Mouse (Mus musculus): ENCODE results near the gene Dnajc25.

Gene Dnajc25

GRCm38 (mm10) chr4:58997081-58997480, 2.2 kb downstream of the Dnajc25 start:
- POLR2A ChIA-PET, result interaction anchor here in 2 of 4 experiments (0.9 to 5.0 kb wide), 3 partner anchors 10 to 85 kb away, joined by 3 to 61 read pairs (median 10); partner anchors contain the start of gene Ptgr1 (in 2 of the 2)
- CTCF ChIA-PET, result interaction anchor here in 2 of 4 experiments (0.5 to 1.4 kb wide), 4 partner anchors 10 to 480 kb away, joined by 3 to 9 read pairs (median 4); partner anchors contain the start of gene Ptgr1 (in 1 of the 2)

DNA sequence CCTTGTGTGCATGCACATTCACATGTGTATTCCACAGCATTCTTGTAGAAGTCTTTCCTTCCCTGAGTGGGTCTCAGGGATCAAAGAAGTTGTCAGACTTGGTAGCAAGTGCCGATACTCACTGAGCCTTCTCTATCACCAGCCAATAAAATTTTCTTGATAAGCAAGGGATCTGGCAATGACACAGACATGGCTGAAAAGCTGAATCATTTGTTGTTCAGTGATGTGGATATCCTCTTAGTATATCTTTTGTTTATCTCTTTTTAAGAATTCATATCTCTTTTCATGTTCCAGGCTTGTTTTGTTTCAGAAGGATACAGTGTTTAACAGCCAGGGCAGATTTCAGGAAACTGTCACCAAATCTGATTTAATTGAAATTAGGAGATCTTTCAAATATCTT, 3.8 kb downstream of the Dnajc25 start:
- ChIA-PET POLR2A (interaction anchor here in 2 of 4 experiments (1.3 to 3.6 kb wide), 4 partner anchors 8 to 63 kb away, joined by 3 to 77 read pairs (median 23); partner anchors contain the start of gene Ptgr1 (in 2 of the 2)), CTCF (interaction anchor here in 3 of 4 experiments (1.4 to 3.7 kb wide), 6 partner anchors 12 to 86 kb away, joined by 5 to 45 read pairs (median 28); partner anchors contain the start of genes Ptgr1 (in 2 of the 3), Ecpas (in 1 of the 3) and Gng10 (in 1 of the 3))

DNA sequence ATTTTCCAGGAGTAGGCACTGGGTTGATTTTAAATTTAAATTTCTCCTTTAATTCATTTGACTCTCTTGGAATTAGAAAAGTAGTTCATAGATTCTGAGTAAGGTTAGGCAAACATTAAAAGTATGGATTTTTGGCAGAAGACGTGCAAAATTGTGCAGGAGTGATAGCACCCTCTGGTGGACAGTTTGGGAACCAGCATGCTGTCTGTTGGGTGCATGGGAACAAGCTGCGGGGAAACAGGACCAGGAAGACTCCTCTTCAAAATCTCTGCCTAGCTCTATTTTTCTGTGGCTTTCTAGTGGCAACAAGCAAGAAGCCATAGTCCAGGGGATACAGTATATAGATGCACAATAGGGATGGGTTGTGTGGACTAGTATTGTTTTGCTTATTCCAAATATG, 4.8 kb downstream of the Dnajc25 start:
- ChIA-PET CTCF (interaction anchor here (0.5 to 3.7 kb wide), 47 partner anchors 9 to 1613 kb away, joined by 3 to 45 read pairs (median 4); partner anchors contain the start of genes Ptgr1 (in 4 of the 4), Gng10 (in 2 of the 4), Zkscan16 (in 2 of the 4) and Ecpas (in 1 of the 4)), POLR2A (interaction anchor here in 3 of 4 experiments (0.6 to 3.6 kb wide), 14 partner anchors 9 to 807 kb away, joined by 3 to 77 read pairs (median 4); partner anchors contain the start of genes Gng10 (in 2 of the 3), Ptgr1 (in 2 of the 3) and Ecpas (in 1 of the 3))

- CTCF ChIA-PET, result interaction anchor here (0.6 to 3.7 kb wide), 34 partner anchors 10 to 1301 kb away, joined by 3 to 45 read pairs (median 4); partner anchors contain the start of genes Ptgr1 (in 3 of the 4) and Gng10 (in 1 of the 4)
- POLR2A ChIA-PET, result interaction anchor here in 3 of 4 experiments (0.6 to 3.6 kb wide), 16 partner anchors 9 to 573 kb away, joined by 3 to 77 read pairs (median 5); partner anchors contain the start of genes Ptgr1 (in 3 of the 3), Ecpas (in 1 of the 3) and Gng10 (in 1 of the 3)
These were observed 5.8 kb downstream of the Dnajc25 start for GRCm38 (mm10) chr4:59000614-59001013.

DNA sequence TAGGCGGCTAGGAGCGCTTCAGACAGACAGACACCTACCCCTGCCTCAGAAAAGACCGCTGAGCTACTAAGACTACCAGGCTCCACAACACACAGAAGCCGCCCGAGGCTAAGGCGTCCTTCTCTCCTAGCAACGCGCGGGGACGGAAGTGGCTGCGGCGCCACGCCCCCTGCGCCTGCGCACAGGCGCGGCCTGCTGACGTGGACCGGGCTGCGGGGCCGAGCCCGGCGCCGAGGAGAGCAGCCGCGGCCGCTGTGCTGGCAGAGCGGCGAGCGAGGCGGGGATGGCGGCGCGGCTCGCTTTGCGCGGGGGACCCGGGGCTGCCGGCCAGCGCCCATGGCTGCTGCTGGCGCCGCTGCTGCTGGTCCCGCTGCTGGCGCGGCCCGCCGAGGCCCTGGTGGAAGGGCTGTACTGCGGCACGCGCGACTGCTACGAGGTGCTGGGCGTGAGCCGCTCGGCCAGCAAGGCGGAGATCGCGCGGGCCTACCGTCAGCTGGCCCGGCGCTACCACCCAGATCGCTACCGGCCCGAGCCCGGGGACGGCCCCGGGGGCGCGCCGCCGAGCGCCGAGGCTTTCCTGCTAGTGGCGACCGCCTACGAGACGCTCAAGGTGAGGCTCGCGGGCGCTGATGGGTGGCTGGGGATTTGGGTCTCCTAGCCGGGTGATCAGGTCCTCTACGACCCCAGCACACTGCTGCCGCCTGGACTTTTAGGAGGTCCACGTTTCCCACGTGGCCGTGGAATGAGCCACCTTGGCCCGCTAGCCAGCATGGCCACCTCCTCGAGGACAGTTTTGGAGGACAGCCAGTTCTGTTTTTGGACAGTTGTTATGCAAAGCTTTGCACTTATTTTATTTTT, 8.3 kb downstream of the Dnajc25 start, which contains the start of gene Gm20503:
TSS of gene Gm20503 (plus strand) at position 263 of the 858 bp plus-strand sequence.
- POLR2A ChIA-PET, result interaction anchor here in 3 of 4 experiments (0.6 to 2.2 kb wide), 7 partner anchors 11 to 92 kb away, joined by 3 to 14 read pairs (median 4); partner anchors contain the start of gene Ptgr1 (in 2 of the 3)
- CTCF ChIA-PET, result interaction anchor here in 3 of 4 experiments (0.5 to 1.3 kb wide), 7 partner anchors 18 to 924 kb away, joined by 3 to 9 read pairs (median 3); no protein-coding TSS in a partner anchor

DNA sequence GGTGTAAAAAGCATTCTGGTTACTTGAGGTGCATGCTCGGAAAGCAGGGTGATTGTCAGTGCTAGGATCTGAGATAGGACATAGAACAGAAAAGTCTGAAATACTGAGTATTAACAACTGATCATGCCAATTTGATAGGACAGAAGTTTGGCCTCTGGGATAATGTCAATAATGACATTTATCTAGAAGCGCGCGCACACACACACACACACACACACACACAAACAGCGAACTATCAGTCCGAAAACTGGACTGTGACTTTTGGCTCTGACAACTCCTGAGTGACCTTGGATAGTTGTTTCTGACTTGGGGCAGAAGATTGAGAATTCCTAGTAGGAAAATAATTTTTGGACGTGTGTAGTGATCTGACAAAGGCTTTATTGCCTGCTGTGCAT, 8.9 kb downstream of the Dnajc25 start:
- ChIA-PET CTCF (interaction anchor here in 2 of 4 experiments (0.6 to 1.0 kb wide), 3 partner anchors 18 to 734 kb away, joined by 3 read pairs; no protein-coding TSS in a partner anchor), POLR2A (interaction anchor here in 3 of 4 experiments (0.6 to 2.2 kb wide), 5 partner anchors 16 to 1328 kb away, joined by 3 to 14 read pairs (median 8); partner anchors contain the start of gene Ptgr1 (in 2 of the 3))

GRCm38 (mm10) chr4:59006211-59006610, 11.3 kb downstream of the Dnajc25 start:
- ChIA-PET POLR2A (no interaction called here), CTCF (no interaction called here)

- ChIA-PET CTCF (interaction anchor here in 1 of 4 experiments (0.6 kb wide), 1 partner anchor 20 kb away, joined by 5 read pairs; no protein-coding TSS in a partner anchor), POLR2A (interaction anchor here in 2 of 4 experiments (0.7 to 1.2 kb wide), 2 partner anchors 21 to 95 kb away, joined by 3 read pairs; no protein-coding TSS in a partner anchor)
These were observed 12.2 kb downstream of the Dnajc25 start for GRCm38 (mm10) chr4:59007016-59007415.

DNA sequence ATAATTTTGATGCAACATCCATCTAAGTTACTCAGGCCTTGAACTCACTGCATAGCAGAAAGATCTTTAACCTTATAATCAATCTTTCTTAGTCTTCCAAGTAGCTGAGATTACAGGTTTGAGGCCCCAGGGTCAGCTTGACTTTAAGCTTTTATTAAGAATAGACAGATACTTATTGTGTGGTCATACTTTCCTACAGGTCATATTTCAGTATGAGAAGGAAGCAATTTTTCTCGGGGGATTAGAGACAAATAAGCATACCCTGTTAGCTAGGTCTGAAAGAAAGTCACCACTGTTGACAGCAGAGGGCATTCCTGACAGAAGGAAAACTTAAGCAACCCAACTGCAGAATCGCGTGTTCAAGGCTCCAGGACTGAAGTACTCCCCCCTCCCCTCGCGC, 13.1 kb downstream of the Dnajc25 start:
- ChIA-PET CTCF (interaction anchor here in 1 of 4 experiments (0.8 kb wide), 1 partner anchor 8 kb away, joined by 3 read pairs; no protein-coding TSS in a partner anchor), POLR2A (interaction anchor here in 2 of 4 experiments (0.5 to 1.6 kb wide), 4 partner anchors 13 to 27 kb away, joined by 3 to 5 read pairs (median 4); partner anchors contain the start of gene Gng10 (in 1 of the 2))

DNA sequence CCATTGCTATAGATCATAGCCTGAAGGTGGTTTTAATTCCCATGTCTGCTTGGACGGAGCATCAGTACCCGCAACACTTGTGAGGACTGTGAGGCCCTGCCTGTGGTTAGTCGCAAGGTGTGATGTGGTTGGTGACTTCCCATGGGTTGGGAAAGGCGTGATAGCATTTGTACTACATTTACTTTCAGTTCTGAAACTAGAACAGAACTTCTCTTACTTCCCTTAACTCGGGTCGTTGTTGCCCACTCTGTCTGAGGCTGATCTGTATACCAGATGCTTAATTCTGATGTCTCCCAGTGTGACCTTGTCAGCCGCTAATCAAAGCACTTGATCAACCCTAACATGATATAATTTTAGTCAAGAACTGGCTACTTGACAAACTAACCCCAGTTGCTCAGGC, 14.3 kb downstream of the Dnajc25 start:
- ChIA-PET CTCF (interaction anchor here in 3 of 4 experiments (0.7 to 1.2 kb wide), 3 partner anchors 9 to 27 kb away, joined by 3 to 5 read pairs (median 3); no protein-coding TSS in a partner anchor), POLR2A (interaction anchor here in 2 of 4 experiments (1.0 to 1.6 kb wide), 4 partner anchors 9 to 25 kb away, joined by 3 to 5 read pairs (median 4); partner anchors contain the start of gene Gng10 (in 1 of the 2))

DNA sequence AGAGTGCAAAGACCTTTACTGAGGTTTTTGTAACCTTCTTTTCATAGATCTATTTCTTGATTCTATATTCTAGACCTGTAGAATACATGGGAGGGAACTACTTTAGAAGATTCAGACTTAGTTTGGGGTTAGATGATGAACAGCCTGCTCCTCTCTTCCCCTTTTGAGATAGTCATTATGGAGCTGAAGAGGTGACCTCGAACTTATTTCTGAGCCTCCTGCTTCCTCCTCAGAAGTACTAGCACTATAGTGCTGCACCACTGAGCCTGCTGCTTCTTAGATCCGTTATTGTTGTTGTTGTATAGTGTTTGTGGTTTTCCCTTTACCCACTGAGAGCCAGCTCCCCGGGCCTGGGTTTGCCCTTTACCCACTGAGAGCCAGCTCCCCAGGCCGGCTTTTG, 14.8 kb downstream of the Dnajc25 start:
- POLR2A ChIA-PET, result interaction anchor here in 2 of 4 experiments (0.5 to 1.6 kb wide), 6 partner anchors 9 to 25 kb away, joined by 3 to 5 read pairs (median 4); partner anchors contain the start of gene Gng10 (in 1 of the 2)
- CTCF ChIA-PET, result interaction anchor here in 3 of 4 experiments (0.7 to 1.2 kb wide), 3 partner anchors 10 to 27 kb away, joined by 3 to 5 read pairs (median 3); no protein-coding TSS in a partner anchor

DNA sequence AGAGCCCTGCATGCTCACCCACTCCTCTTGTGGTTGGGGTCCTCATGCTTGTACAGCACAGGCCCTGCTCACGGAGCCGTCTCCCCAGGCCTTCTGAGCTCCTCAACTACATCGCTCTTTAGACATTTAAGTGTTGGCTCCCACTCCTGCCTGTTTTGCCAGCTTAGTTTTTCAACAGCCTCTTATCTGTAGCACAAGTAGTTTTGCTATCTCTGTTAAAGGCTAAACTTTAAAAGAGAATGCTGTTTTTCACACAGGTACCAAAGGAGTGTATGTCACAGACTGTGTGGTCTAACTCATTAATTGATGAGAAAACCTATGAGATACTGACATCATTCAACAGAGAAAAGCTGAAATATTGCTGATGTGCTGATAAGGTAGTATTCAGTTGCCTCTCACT, 16.6 kb downstream of the Dnajc25 start:
- POLR2A ChIA-PET, result interaction anchor here in 1 of 4 experiments (1.3 to 1.6 kb wide), 2 partner anchors 11 to 25 kb away, joined by 4 read pairs; no protein-coding TSS in a partner anchor
- CTCF ChIA-PET, result interaction anchor here in 2 of 4 experiments (0.6 to 1.5 kb wide), 3 partner anchors 11 to 62 kb away, joined by 3 to 4 read pairs (median 4); no protein-coding TSS in a partner anchor

- CTCF ChIA-PET, result no interaction called here
- POLR2A ChIA-PET, result interaction anchor here in 1 of 4 experiments (1.5 kb wide), 1 partner anchor 10 kb away, joined by 4 read pairs; no protein-coding TSS in a partner anchor
These were observed 20.3 kb downstream of the Dnajc25 start for GRCm38 (mm10) chr4:59015181-59015580.

DNA sequence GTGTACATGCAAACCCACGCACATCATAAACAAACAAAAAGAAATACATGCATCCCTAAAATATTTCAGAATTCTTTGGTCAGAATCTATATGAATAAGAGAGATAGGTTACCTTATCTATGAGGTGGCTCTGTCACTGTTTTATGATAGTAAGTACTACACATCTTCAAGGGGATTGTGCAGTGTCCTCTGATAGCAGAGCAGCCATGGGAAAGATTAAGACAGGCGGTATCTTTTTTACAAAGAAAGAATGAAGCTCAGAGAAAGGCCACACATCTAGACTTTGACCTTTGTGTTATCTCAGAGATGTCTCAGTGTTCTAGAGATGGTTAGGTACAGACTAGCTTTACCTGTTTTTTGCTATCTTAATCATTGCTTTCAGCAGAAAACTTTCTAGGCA, 22.1 kb downstream of the Dnajc25 start:
- POLR2A ChIA-PET, result interaction anchor here in 1 of 4 experiments (0.6 kb wide), 1 partner anchor 512 kb away, joined by 4 read pairs; no protein-coding TSS in a partner anchor
- CTCF ChIA-PET, result no interaction called here

DNA sequence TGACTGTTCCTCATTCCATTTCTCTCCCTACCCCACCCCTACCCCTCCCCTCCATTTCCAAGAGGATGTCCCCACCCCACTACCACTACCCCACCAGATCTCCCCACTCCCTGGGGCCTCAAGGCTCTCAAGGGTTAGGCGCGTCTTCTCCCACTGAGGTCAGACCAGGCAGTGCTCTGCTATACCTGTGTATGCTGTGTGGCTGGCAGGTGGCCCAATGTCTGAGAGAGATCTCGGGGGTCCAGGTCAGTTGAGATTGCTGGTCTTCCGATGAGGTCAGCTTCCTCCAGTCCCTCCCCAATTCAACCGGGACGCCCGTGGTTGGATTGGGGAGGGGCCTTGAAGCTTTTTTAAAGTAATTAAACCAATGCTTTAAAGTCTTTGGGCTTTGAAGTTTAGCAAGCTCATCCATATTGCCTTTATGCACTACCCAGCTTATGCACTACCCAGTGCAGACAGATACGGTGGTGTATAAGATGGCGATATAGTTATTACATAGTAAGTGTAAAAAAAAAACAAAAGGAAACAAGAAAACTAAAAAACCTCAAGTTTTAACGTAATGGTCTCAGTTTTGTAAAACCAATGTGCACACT, 39.6 kb downstream of the Dnajc25 start:
- ChIA-PET POLR2A (interaction anchor here in 3 of 4 experiments (0.7 to 3.5 kb wide), 16 partner anchors 8 to 122 kb away, joined by 3 to 15 read pairs (median 4); partner anchors contain the start of genes Ptgr1 (in 2 of the 3) and Ecpas (in 1 of the 3)), CTCF (interaction anchor here (0.5 to 1.8 kb wide), 8 partner anchors 12 to 1036 kb away, joined by 3 to 10 read pairs (median 4); no protein-coding TSS in a partner anchor)

- CTCF ChIA-PET, result interaction anchor here (0.5 to 2.4 kb wide), 9 partner anchors 12 to 227 kb away, joined by 3 to 17 read pairs (median 4); no protein-coding TSS in a partner anchor
- POLR2A ChIA-PET, result interaction anchor here in 3 of 4 experiments (0.7 to 3.5 kb wide), 17 partner anchors 8 to 593 kb away, joined by 3 to 15 read pairs (median 4); partner anchors contain the start of genes Ptgr1 (in 2 of the 3) and Ecpas (in 1 of the 3)
These were observed 40.3 kb downstream of the Dnajc25 start, which contains the start of gene Gng10 for GRCm38 (mm10) chr4:59034918-59035785. Gene Gng10, plus strand, starts transcription at chr4:59035088.

Measured in embryonic stem cell, embryonic (primary cell).